Mouse (Mus musculus) heart, adult 18-20 months (tissue): ENCODE data around the gene Mex3a. TPM values are rescaled to one million over a fixed set of nuclear protein-coding genes. Genes with fewer than 3 reads are reported as not detected.
"Not testable (repeated sequence)": the region's sequence is repeated elsewhere in the genome, so short reads cannot be mapped to it uniquely, and the experiment has no call there.

ENCODE experiments used
- DNase-seq, 2 experiments: peaks; one replicate each; pipeline ENCODE4 v3.0.0; 2021 to 2022; ENCODE audit warnings: mixed read lengths in 1 of 2
- microRNA-seq, 2 experiments: library from miRNA; unstranded; fragments of <30 nt; microRNA quantifications; one replicate each; pipeline ENCODE4 v1.2.0; 2022
- total RNA-seq, 2 experiments: library from RNA; stranded (reverse); gene quantifications; 2 replicates each; pipeline ENCODE4 v1.2.3; 2021

Mex3a gene
- total RNA-seq, 2 experiments from 2014 or later: 0.26 to 0.35 TPM

DNA sequence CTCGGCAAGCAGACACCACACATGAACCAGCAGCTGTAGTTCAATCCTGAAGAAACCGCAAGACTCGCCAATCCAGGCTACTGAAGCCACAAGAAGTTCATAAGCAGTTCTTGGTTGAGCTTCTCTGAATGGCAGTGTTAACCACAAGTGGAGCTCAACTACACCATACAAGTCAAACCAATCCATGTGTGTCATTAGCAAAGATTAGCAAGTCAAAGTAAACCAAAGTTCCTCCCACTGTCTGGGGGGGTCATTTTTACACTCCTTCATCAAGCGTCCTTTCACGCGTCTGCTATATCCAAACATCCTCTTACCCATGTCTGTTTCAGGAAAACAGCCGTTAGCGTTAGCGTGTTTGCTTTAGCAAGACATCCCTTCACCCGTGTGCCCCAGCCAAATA is 38.1 kb downstream of the Mex3a start:
- DNase-seq: no peak

DNA sequence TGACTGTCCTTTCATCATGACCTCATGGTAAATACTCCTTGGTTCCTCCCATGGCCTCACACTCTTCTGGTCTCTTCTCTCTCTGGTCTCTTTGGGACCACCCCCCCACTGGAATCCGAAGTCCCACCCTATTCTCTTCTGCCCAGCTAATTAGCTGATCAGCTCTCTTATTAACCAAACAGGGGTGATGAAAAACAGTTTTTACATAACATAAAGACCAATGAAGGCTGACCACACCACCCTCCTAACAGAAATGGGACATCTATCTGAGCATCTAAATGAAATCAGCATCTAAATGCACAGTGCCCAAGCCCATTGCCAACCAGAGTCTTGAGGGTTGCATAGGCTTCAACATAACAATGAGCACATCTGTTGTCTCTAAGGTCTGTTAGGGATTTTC is 39.7 kb downstream of the Mex3a start:
- DNase-seq: no peak

GRCm38 (mm10) chr3:88572835-88573234 is 40.6 kb downstream of the Mex3a start:
- DNase-seq: no peak

DNA sequence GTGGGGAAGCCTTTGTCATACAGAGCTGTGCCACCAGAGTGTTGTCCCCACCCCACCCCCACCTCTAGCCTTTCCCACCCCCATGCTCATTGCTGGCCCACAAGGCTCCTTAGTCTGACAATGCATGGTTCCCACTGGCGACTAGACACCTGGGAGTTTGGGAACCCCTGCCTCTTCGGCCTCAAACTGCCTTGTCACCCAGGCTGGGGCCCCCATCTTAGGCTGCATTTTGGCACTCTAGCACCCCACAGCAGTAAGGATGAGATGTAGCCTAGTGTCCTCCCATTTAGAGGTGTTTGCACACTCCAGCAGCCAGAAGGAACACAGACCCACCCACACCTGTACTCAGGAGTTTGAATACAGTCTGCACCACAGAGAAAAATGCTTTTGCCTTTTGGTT is 41.6 kb downstream of the Mex3a start:
- no peak for DNase-seq

- no peak for DNase-seq
Observed at GRCm38 (mm10) chr3:88575540-88575939, 43.3 kb downstream of the Mex3a start, which contains the start of gene Ssr2. TSS of gene Ssr2 (plus strand) at chr3:88575876.

- DNase-seq: not testable (repeated sequence)
Observed at GRCm38 (mm10) chr3:88577846-88578245, 45.7 kb downstream of the Mex3a start.

DNA sequence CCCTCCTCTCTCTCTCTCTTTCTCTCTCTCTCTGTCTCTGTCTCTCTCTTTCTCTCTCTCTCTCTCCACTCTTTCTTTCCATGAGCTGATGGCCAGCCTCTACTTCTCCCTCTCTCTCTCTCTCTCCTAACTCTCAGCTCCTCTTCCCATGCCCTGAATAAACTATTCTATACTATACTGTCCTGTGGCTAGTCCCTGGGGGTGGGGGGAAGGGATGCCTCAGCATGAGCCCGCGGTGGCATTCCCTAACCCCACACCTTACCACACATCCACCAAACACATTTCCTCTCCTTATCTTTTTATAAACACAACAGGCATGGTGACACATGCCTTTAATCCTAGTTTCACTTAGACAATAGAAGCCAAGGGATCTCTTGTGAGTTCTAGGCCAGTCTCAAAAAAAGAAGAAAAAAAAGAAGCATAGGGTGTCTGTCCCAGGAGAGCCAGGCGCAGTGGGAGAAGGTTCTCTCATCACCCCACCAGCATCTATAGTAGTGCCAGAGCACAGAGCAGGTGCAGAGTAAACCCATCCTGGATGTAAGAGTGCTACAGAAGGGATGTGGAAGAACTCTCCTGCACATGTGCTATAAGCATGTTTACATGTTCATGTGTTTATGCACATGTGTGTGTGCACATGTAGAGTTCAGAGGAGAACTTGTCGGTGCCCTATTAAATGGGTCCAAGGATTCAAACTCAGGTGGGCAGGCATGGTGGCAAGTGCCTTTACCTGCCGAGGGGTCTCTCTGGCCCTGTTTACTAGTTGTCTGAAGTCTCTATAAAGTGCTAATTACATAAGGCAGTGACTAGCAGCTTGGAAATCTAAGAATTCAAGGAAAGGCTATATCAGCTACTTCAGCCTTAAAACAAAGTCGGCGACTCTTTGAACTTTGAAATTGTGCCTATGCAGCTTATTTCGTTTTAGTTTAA is 46.6 kb downstream of the Mex3a start:
- DNase-seq: no peak

DNA sequence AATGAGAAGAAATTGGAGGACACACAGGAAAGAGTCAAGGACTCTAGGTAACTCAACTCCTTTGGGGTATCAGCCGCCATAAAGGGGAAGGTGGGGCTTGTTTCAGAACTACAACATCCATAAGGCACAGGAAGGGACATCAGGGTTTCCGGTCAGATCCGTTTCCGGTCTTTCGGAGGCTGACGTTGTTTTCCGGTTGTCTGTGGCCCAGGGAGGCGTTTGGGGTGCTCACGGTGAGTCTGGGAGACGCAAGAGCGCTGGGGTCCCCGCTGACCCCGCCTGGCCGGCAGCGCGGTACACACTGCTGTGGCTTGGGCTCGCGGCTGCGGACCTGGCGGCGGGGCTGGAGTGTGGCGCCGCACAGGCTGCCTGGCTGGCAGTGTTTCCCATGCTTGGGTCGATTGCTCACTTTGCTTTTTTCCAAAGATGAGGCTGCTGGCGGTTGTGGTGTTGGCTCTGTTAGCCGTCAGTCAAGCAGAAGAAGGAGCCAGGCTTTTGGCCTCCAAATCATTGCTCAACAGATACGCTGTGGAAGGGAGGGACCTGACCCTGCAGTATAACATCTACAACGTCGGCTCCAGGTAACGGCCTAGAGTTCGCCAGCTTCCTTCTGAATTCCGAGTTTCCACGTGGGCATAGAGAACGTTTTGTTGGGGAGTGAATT is 47.4 kb downstream of the Mex3a start:
- DNase-seq: peak; percentile 89 to 90

GRCm38 (mm10) chr3:88585769-88586168 is 53.6 kb downstream of the Mex3a start:
- no peak for DNase-seq

DNA sequence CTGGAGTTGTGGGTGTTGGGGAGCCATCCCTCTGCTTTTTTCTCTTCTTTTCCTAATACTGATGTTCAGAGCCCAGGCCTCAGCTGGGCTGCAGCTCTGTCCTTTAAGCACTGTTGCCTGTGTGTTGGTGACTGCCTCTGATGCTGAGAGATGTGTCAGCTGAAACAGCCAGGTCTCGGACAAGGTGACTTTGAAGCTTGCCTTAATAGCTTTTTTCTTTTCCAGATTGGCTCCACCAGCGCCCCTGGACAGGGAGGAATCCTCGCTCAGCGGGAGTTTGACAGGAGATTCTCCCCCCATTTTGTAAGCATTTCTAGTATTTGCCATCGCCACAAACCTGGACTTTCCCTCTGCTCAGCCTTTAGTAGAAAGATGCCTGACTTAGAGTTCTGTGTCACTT is 54.4 kb downstream of the Mex3a start:
- DNase-seq: no peak

GRCm38 (mm10) chr3:88590246-88590645 is 58.1 kb downstream of the Mex3a start:
- no peak for DNase-seq

Small RNA genes within 50 kb of the gene (microRNA-seq; reads per million reads assigned to microRNA genes)
- gene Mir1905: 0 reads per million in 2 experiments

Other genes with a start within 250 kb of the Mex3a start
- under 1 TPM; 0.30 to 0.33 TPM for gene Gm38392, start 245.2 kb upstream of the Mex3a start, total RNA-seq
- 1 to 10 TPM; 6.7 to 7.3 TPM for gene Tsacc, start 235.4 kb upstream of the Mex3a start, total RNA-seq
- gene Cct3, start 235.3 kb upstream of the Mex3a start, total RNA-seq: 100 to 1,000 TPM; 184 to 197 TPM
- gene Glmp, start 207.4 kb upstream of the Mex3a start, total RNA-seq: 10 to 100 TPM; 67.8 to 84.2 TPM
- gene Tmem79, start 196.2 kb upstream of the Mex3a start, total RNA-seq: 1 to 10 TPM; 1.4 to 4.3 TPM
- gene Smg5, start 196.1 kb upstream of the Mex3a start, total RNA-seq: 10 to 100 TPM; 48.3 to 55.9 TPM
- under 1 TPM; 0.60 to 0.67 TPM for gene Paqr6, start 167.8 kb upstream of the Mex3a start, total RNA-seq
- not detected for gene Bglap3, start 159.7 kb upstream of the Mex3a start, total RNA-seq
- gene Bglap2, start 153.7 kb upstream of the Mex3a start, total RNA-seq: not detected
- gene Bglap, start 147.9 kb upstream of the Mex3a start, total RNA-seq: not detected
- gene Pmf1, start 122.1 kb upstream of the Mex3a start, total RNA-seq: 10 to 100 TPM; 16.8 to 18.3 TPM
- 10 to 100 TPM; 12.3 to 14.2 TPM for gene Slc25a44, start 107.3 kb upstream of the Mex3a start, total RNA-seq
- gene Sema4a, start 71.2 kb upstream of the Mex3a start, total RNA-seq: 1 to 10 TPM; 4.4 to 5.9 TPM
- 100 to 1,000 TPM; 113 to 129 TPM for gene Lmna, start 22.4 kb upstream of the Mex3a start, total RNA-seq
- gene Rab25, start 15.9 kb downstream of the Mex3a start, total RNA-seq: under 1 TPM in 1 of 2 experiments, not detected in 1; 0.26 TPM
- gene Lamtor2, start 20.7 kb downstream of the Mex3a start, total RNA-seq: 100 to 1,000 TPM; 102 to 104 TPM
- gene Ubqln4, start 21.4 kb downstream of the Mex3a start, total RNA-seq: 10 to 100 TPM; 72.4 to 78.7 TPM
- 10 to 100 TPM; 60.8 to 65.5 TPM for gene Ssr2, start 43.5 kb downstream of the Mex3a start, total RNA-seq
- gene Arhgef2, start 73.6 kb downstream of the Mex3a start, total RNA-seq: 10 to 100 TPM; 32.3 to 32.9 TPM
- gene Rxfp4, start 120.7 kb downstream of the Mex3a start, total RNA-seq: not detected
- 10 to 100 TPM; 25.7 to 26.3 TPM for gene Khdc4, start 153.4 kb downstream of the Mex3a start, total RNA-seq
- 10 to 100 TPM; 70.5 to 95.6 TPM for gene Rit1, start 184.4 kb downstream of the Mex3a start, total RNA-seq
- gene Syt11, start 242.8 kb downstream of the Mex3a start, total RNA-seq: 1 to 10 TPM; 5.4 to 8.0 TPM